Mouse (Mus musculus): Measurements from ENCODE around the gene Ebpl. TPM values are rescaled to one million over a fixed set of nuclear protein-coding genes. Genes with fewer than 3 reads are reported as not detected.

Gene Ebpl
- polyA plus RNA-seq, 1 experiment from 2014 or later, result 10.1 TPM

- 80% methylated on average over 1 of the region's 1 CpGs for whole genome bisulfite sequencing
- H3K9me3 ChIP-seq (ENCODE audit: control insufficient read depth, low read depth, low read length), result peaks cover 4% of the 10 kb centered on the region; the same call in 1 of the 2 replicates
- H3K9ac ChIP-seq (replicated peaks; ENCODE audit: low read depth, low read length), result no peak overlapping the region
- ATAC-seq (ENCODE audit: insufficient number of reproducible peaks, insufficient read depth, low FRiP score, low read depth), result no peak
- no peaks in the 10 kb centered on the region for H3K4me1 ChIP-seq (ENCODE audit: control insufficient read depth, insufficient read depth, low read length)
- H3K4me3 ChIP-seq (ENCODE audit: low read depth, low read length), result no peak overlapping the region
- no peak overlapping the region for H3K27ac ChIP-seq (ENCODE audit: low read length)
- no peaks in the 10 kb centered on the region for H3K27me3 ChIP-seq (ENCODE audit: control insufficient read depth, insufficient read depth, low read length)
- no peaks in the 10 kb centered on the region for H3K36me3 ChIP-seq (ENCODE audit: control insufficient read depth, insufficient read depth, low read length)
- no peak overlapping the region for H3K4me2 ChIP-seq (replicated peaks; ENCODE audit: low read depth, low read length)
These were observed 39.5 kb downstream of the Ebpl start for GRCm38 (mm10) chr14:61320765-61321164.

- 33% methylated on average over 4 of the region's 4 CpGs for WGBS
These were observed 43.4 kb downstream of the Ebpl start for GRCm38 (mm10) chr14:61316861-61317260.

DNA sequence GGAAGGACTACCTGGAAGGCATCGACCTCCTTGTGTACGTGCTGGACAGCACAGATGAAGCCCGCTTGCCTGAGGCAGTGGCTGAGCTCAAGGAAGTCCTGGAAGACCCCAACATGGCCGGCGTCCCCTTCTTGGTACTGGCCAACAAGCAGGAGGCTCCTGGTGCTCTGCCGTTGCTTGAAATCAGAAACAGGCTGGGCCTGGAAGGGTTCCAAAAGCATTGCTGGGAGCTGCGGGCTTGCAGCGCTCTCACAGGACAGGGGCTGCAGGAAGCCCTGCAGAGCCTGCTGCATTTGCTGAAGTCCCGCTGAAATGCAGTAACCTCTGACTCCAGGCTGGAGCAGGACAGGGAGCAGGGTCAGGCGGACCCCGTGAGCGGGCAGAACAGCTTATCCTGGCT is 49.3 kb downstream of the Ebpl start:
- no peaks in the 10 kb centered on the region for H3K27me3 ChIP-seq (ENCODE audit: control insufficient read depth, insufficient read depth, low read length)
- no peak overlapping the region for H3K9ac ChIP-seq (replicated peaks; ENCODE audit: low read depth, low read length)
- H3K4me3 ChIP-seq (ENCODE audit: low read depth, low read length), result no peak overlapping the region
- H3K4me2 ChIP-seq (replicated peaks; ENCODE audit: low read depth, low read length), result no peak overlapping the region
- peaks cover 7% of the 10 kb centered on the region; the same call in 1 of the 2 replicates for H3K4me1 ChIP-seq (ENCODE audit: control insufficient read depth, insufficient read depth, low read length)
- no peak for ATAC-seq (ENCODE audit: insufficient number of reproducible peaks, insufficient read depth, low FRiP score, low read depth)
- H3K27ac ChIP-seq (ENCODE audit: low read length), result no peak overlapping the region; the same call in 1 of the 2 replicates
- 54% methylated on average over 12 of the region's 12 CpGs for WGBS
- H3K36me3 ChIP-seq (ENCODE audit: control insufficient read depth, insufficient read depth, low read length), result no peaks in the 10 kb centered on the region
- H3K9me3 ChIP-seq (ENCODE audit: control insufficient read depth, low read depth, low read length), result no peaks in the 10 kb centered on the region

More at GRCm38 (mm10) chr14:61316861-61317260, 43.4 kb downstream of the Ebpl start:
- no peak for ATAC-seq (ENCODE audit: insufficient number of reproducible peaks, insufficient read depth, low FRiP score, low read depth)
- no peaks in the 10 kb centered on the region for H3K9me3 ChIP-seq (ENCODE audit: control insufficient read depth, low read depth, low read length)
- no peak overlapping the region for H3K4me2 ChIP-seq (replicated peaks; ENCODE audit: low read depth, low read length)
- no peak overlapping the region for H3K4me3 ChIP-seq (ENCODE audit: low read depth, low read length)
- no peaks in the 10 kb centered on the region for H3K36me3 ChIP-seq (ENCODE audit: control insufficient read depth, insufficient read depth, low read length)
- H3K4me1 ChIP-seq (ENCODE audit: control insufficient read depth, insufficient read depth, low read length), result no peaks in the 10 kb centered on the region
- no peaks in the 10 kb centered on the region for H3K27me3 ChIP-seq (ENCODE audit: control insufficient read depth, insufficient read depth, low read length)
- no peak overlapping the region for H3K9ac ChIP-seq (replicated peaks; ENCODE audit: low read depth, low read length)
- no peak overlapping the region for H3K27ac ChIP-seq (ENCODE audit: low read length)

- Histone ChIP-seq H3K4me3 (ENCODE audit: low read depth, low read length) (no peak overlapping the region), H3K9ac (replicated peaks; ENCODE audit: low read depth, low read length) (no peak overlapping the region), H3K36me3 (ENCODE audit: control insufficient read depth, insufficient read depth, low read length) (no peaks in the 10 kb centered on the region), H3K4me2 (replicated peaks; ENCODE audit: low read depth, low read length) (no peak overlapping the region), H3K27ac (ENCODE audit: low read length) (no peak overlapping the region), H3K27me3 (ENCODE audit: control insufficient read depth, insufficient read depth, low read length) (no peaks in the 10 kb centered on the region), H3K9me3 (ENCODE audit: control insufficient read depth, low read depth, low read length) (no peaks in the 10 kb centered on the region), H3K4me1 (ENCODE audit: control insufficient read depth, insufficient read depth, low read length) (peaks cover 7% of the 10 kb centered on the region; the same call in 1 of the 2 replicates)
- no peak for ATAC-seq (ENCODE audit: insufficient number of reproducible peaks, insufficient read depth, low FRiP score, low read depth)
- WGBS, result 63% methylated on average over 7 of the region's 7 CpGs
These were observed 50.0 kb downstream of the Ebpl start for GRCm38 (mm10) chr14:61310036-61310772.

DNA sequence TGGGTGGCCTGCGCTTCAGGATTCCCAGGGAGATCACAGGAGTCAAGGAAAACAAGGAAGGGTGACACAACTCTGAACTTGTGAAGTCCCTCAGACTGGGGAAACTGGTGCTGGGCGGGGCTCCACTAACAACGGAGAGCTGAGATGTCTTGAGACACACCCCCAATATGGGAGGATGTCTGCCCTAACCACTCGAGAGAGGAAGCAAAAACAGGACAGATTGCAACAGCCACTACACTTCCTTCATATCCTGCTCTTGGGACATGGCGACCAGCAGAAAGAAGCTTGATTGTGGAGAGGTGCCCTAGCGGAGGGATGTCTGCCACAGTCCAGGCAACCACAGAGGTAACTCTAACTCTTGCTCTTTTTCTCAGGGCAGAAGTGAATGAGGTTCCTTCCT is 50.6 kb downstream of the Ebpl start, which contains the start of gene Arl11:
TSS of gene Arl11 (plus strand) at position 161 of the 400 bp plus-strand sequence.
- no peak for ATAC-seq (ENCODE audit: insufficient number of reproducible peaks, insufficient read depth, low FRiP score, low read depth)
- 59% methylated on average over 6 of the region's 6 CpGs for WGBS
- Histone ChIP-seq H3K36me3 (ENCODE audit: control insufficient read depth, insufficient read depth, low read length) (no peaks in the 10 kb centered on the region), H3K4me1 (ENCODE audit: control insufficient read depth, insufficient read depth, low read length) (peaks cover 7% of the 10 kb centered on the region; the same call in 1 of the 2 replicates), H3K9me3 (ENCODE audit: control insufficient read depth, low read depth, low read length) (no peaks in the 10 kb centered on the region), H3K4me2 (replicated peaks; ENCODE audit: low read depth, low read length) (no peak within 1 kb of the TSS), H3K27ac (ENCODE audit: low read length) (no peak within 1 kb of the TSS), H3K27me3 (ENCODE audit: control insufficient read depth, insufficient read depth, low read length) (no peaks in the 10 kb centered on the region), H3K4me3 (ENCODE audit: low read depth, low read length) (no peak within 1 kb of the TSS), H3K9ac (replicated peaks; ENCODE audit: low read depth, low read length) (no peak within 1 kb of the TSS)

GRCm38 (mm10) chr14:61303969-61304609 is 56.1 kb downstream of the Ebpl start:
- Histone ChIP-seq H3K4me3 (ENCODE audit: low read depth, low read length) (no peak overlapping the region), H3K36me3 (ENCODE audit: control insufficient read depth, insufficient read depth, low read length) (no peaks in the 10 kb centered on the region), H3K27me3 (ENCODE audit: control insufficient read depth, insufficient read depth, low read length) (no peaks in the 10 kb centered on the region), H3K27ac (ENCODE audit: low read length) (peak overlapping the region; percentile 35; the same call in 1 of the 2 replicates), H3K4me2 (replicated peaks; ENCODE audit: low read depth, low read length) (no peak overlapping the region), H3K9me3 (ENCODE audit: control insufficient read depth, low read depth, low read length) (0 out of 2 replicates have a peak, but pooled peaks cover 3% of the 10 kb centered on the region), H3K9ac (replicated peaks; ENCODE audit: low read depth, low read length) (no peak overlapping the region), H3K4me1 (ENCODE audit: control insufficient read depth, insufficient read depth, low read length) (no peaks in the 10 kb centered on the region)
- ATAC-seq (ENCODE audit: insufficient number of reproducible peaks, insufficient read depth, low FRiP score, low read depth), result peak; percentile 84; the same call in 1 of the 2 replicates
- 33% methylated on average over 4 of the region's 4 CpGs for WGBS

- Histone ChIP-seq H3K9ac (replicated peaks; ENCODE audit: low read depth, low read length) (no peak overlapping the region), H3K27ac (ENCODE audit: low read length) (no peak overlapping the region), H3K36me3 (ENCODE audit: control insufficient read depth, insufficient read depth, low read length) (no peaks in the 10 kb centered on the region), H3K4me1 (ENCODE audit: control insufficient read depth, insufficient read depth, low read length) (no peaks in the 10 kb centered on the region), H3K4me2 (replicated peaks; ENCODE audit: low read depth, low read length) (no peak overlapping the region), H3K9me3 (ENCODE audit: control insufficient read depth, low read depth, low read length) (0 out of 2 replicates have a peak, but pooled peaks cover 3% of the 10 kb centered on the region), H3K27me3 (ENCODE audit: control insufficient read depth, insufficient read depth, low read length) (no peaks in the 10 kb centered on the region), H3K4me3 (ENCODE audit: low read depth, low read length) (no peak overlapping the region)
- no peak for ATAC-seq (ENCODE audit: insufficient number of reproducible peaks, insufficient read depth, low FRiP score, low read depth)
- WGBS, result 57% methylated on average over 2 of the region's 2 CpGs
These were observed 57.8 kb downstream of the Ebpl start for GRCm38 (mm10) chr14:61302428-61302827.

DNA sequence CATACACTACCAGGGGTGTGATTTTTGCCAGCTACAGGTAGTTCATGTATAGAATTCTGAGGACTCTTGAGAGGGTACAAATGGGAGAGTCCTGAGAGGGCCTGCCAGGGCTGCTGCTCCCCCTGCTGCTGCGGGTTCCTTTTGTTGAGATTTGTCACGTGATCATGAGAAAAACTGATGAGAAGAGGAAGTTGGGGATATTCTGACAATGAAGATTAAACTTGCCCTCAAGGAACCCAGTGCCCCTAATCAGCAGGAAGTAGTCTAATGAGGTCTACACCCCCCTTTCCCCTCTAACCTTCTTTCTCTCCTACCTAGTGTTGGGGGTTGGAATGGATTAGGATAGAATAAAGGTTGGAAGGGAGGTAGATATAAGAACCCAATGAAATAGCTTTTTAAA is 58.9 kb downstream of the Ebpl start:
- no peaks in the 10 kb centered on the region for H3K36me3 ChIP-seq (ENCODE audit: control insufficient read depth, insufficient read depth, low read length)
- no peaks in the 10 kb centered on the region for H3K27me3 ChIP-seq (ENCODE audit: control insufficient read depth, insufficient read depth, low read length)
- H3K4me3 ChIP-seq (ENCODE audit: low read depth, low read length), result no peak overlapping the region
- H3K27ac ChIP-seq (ENCODE audit: low read length), result no peak overlapping the region
- WGBS, result 63% methylated on average over 2 of the region's 2 CpGs
- 0 out of 2 replicates have a peak, but pooled peaks cover 3% of the 10 kb centered on the region for H3K9me3 ChIP-seq (ENCODE audit: control insufficient read depth, low read depth, low read length)
- no peak overlapping the region for H3K9ac ChIP-seq (replicated peaks; ENCODE audit: low read depth, low read length)
- ATAC-seq (ENCODE audit: insufficient number of reproducible peaks, insufficient read depth, low FRiP score, low read depth), result no peak
- no peaks in the 10 kb centered on the region for H3K4me1 ChIP-seq (ENCODE audit: control insufficient read depth, insufficient read depth, low read length)
- H3K4me2 ChIP-seq (replicated peaks; ENCODE audit: low read depth, low read length), result no peak overlapping the region
